Mouse (Mus musculus) liver, adult 2 months (tissue): ENCODE measurements around the gene Fgfr2.

Experiments
- CTCF ChIP-seq: fragments of 200-500 bp; IDR thresholded peaks from 2 replicates; pipeline ENCODE4 v1.5.1; 2011; ENCODE audit warnings: low read depth, low read length, control low read depth
- POLR2A ChIP-seq: fragments of 200-500 bp; IDR thresholded peaks from 2 replicates; pipeline ENCODE4 v1.6.1; 2011; ENCODE audit warnings: low read length, control low read depth; ENCODE audit not compliant: insufficient read depth; ENCODE audit errors: extremely low read depth

GRCm38 (mm10) chr7:130298926-130299594 lies 2824.1 kb downstream of the Fgfr2 start:
- TF ChIP-seq CTCF (no peak), POLR2A (no peak)
